Comparison of ENCODE assay signal across 9 mouse cellular contexts in genomic region chr12:79895975-79896374, GRCm38 (mm10).
A peak's percentile ranks its signal among the peaks of the same experiment; 100 is the strongest.
DNase-seq lines count a peak whose midpoint lies in the region; ATAC-seq lines count a peak whose summit lies in the region.
"Had no signal": no experiment of that assay in that cellular context is flagged by ENCODE, and none has a peak within 500 bp of the region (broad histone marks: within the 10 kb centered on the region; RNA-seq: fewer than 3 reads in every experiment).

No protein-coding gene starts in this region.

- H3K4me3 ChIP-seq in neural tube, embryonic 11.5 days (ENCODE audit: low read depth, low read length), result no peak overlapping the region
- no peak overlapping the region for H3K4me3 ChIP-seq in kidney, embryonic 14.5 days (ENCODE audit: low read length)
- H3K4me3 ChIP-seq in midbrain, embryonic 13.5 days (replicated peaks), result no peak overlapping the region

- no peaks in the 10 kb centered on the region for H3K9me3 ChIP-seq in neural tube, embryonic 11.5 days (ENCODE audit: control insufficient read depth, low read length)
- H3K9me3 ChIP-seq in kidney, embryonic 14.5 days (ENCODE audit: control insufficient read depth, low read length), result peaks cover 4% of the 10 kb centered on the region; the same call in 1 of the 2 replicates
- 0 out of 2 replicates have a peak, but pooled peaks cover 3% of the 10 kb centered on the region for H3K9me3 ChIP-seq in midbrain, embryonic 13.5 days

- no peaks in the 10 kb centered on the region for H3K27me3 ChIP-seq in neural tube, embryonic 11.5 days (ENCODE audit: control insufficient read depth, insufficient read depth, low read length)
- no peaks in the 10 kb centered on the region for H3K27me3 ChIP-seq in kidney, embryonic 14.5 days (ENCODE audit: control insufficient read depth, insufficient read depth, low read length)
- no peaks in the 10 kb centered on the region for H3K27me3 ChIP-seq in midbrain, embryonic 13.5 days
- H3K27me3 ChIP-seq: Patski had no signal

- peak; percentile 31 for DNase-seq in neural tube, embryonic 11.5 days (ENCODE audit: low spot score)
- no peak for DNase-seq in neural tube, embryonic 10.5 days (ENCODE audit: extremely low spot score, low spot score)
- DNase-seq in gastrocnemius, postnatal 14 days, result peak; percentile 74
- DNase-seq in left cerebral cortex, adult 8-10 months (ENCODE audit: low spot score in 2 of 2), result no peak
- no peak for DNase-seq in cerebellum, postnatal 25 days

- H3K4me1 ChIP-seq in neural tube, embryonic 11.5 days (ENCODE audit: control insufficient read depth, insufficient read depth, low read length), result peaks cover 38% of the 10 kb centered on the region
- H3K4me1 ChIP-seq in kidney, embryonic 14.5 days (ENCODE audit: control insufficient read depth, insufficient read depth, low read length), result peaks cover 44% of the 10 kb centered on the region
- peaks cover 38% of the 10 kb centered on the region for H3K4me1 ChIP-seq in midbrain, embryonic 13.5 days (replicated peaks)

- H3K27ac ChIP-seq in neural tube, embryonic 11.5 days (ENCODE audit: low read depth, low read length), result 0 out of 2 replicates have a peak overlapping the region, but pooled peaks have one; percentile 62
- H3K27ac ChIP-seq in kidney, embryonic 14.5 days (ENCODE audit: low read depth, low read length), result peak overlapping the region; percentile 88
- peak overlapping the region; percentile 32; the same call in 1 of the 2 replicates for H3K27ac ChIP-seq in midbrain, embryonic 13.5 days

- H3K4me2 ChIP-seq in neural tube, embryonic 11.5 days (ENCODE audit: low read depth), result no peak overlapping the region
- no peak overlapping the region for H3K4me2 ChIP-seq in kidney, embryonic 14.5 days (replicated peaks; ENCODE audit: low read depth, low read length)
- H3K4me2 ChIP-seq in midbrain, embryonic 13.5 days (replicated peaks), result no peak overlapping the region

- H3K36me3 ChIP-seq in neural tube, embryonic 11.5 days (ENCODE audit: control insufficient read depth, insufficient read depth, low read length), result no peaks in the 10 kb centered on the region
- no peaks in the 10 kb centered on the region for H3K36me3 ChIP-seq in kidney, embryonic 14.5 days (ENCODE audit: control insufficient read depth, insufficient read depth, low read length)
- no peaks in the 10 kb centered on the region for H3K36me3 ChIP-seq in midbrain, embryonic 13.5 days

- no peak for ATAC-seq in neural tube, embryonic 11.5 days (ENCODE audit: insufficient read depth, low FRiP score, low TSS enrichment)
- ATAC-seq in kidney, embryonic 14.5 days (ENCODE audit: low FRiP score, low TSS enrichment), result peak; percentile 65; the same call in 1 of the 2 replicates
- ATAC-seq in midbrain, embryonic 13.5 days, result peak; percentile 43; the same call in 1 of the 2 replicates
- ATAC-seq in activated CD4-positive, CD25-positive, alpha-beta regulatory T cell, adult 4 months, result no peak
- ATAC-seq: Patski had no signal

- 21% methylated on average over 6 of the region's 6 CpGs for WGBS in neural tube, embryonic 11.5 days
- 25% methylated on average over 6 of the region's 6 CpGs for WGBS in kidney, embryonic 14.5 days
- 12% methylated on average over 6 of the region's 6 CpGs for WGBS in midbrain, embryonic 13.5 days

- peak overlapping the region; percentile 18; the same call in 1 of the 2 replicates for H3K9ac ChIP-seq in neural tube, embryonic 11.5 days (ENCODE audit: low read length)
- no peak overlapping the region; the same call in 1 of the 2 replicates for H3K9ac ChIP-seq in kidney, embryonic 14.5 days (ENCODE audit: low read depth, low read length)
- no peak overlapping the region for H3K9ac ChIP-seq in midbrain, embryonic 13.5 days (replicated peaks)

- intact Hi-C loops in gastrocnemius, postnatal 14 days (cut with DNase I; ENCODE audit: low total_unique reads), result loop anchor here (10.0 kb wide), 1 partner anchor 291 kb away; no protein-coding TSS in a partner anchor

Comparison
In these comparisons a context has a peak if more than half of its experiments do, and no peak if none do; other contexts are left out.
1. DNase-seq: peak in neural tube, embryonic 11.5 days (single experiment) and gastrocnemius, postnatal 14 days (single experiment); none in neural tube, embryonic 10.5 days (single experiment), left cerebral cortex, adult 8-10 months (0 of 2) and cerebellum, postnatal 25 days (0 of 2).
2. ATAC-seq: peak in kidney, embryonic 14.5 days (single experiment) and midbrain, embryonic 13.5 days (single experiment); none in neural tube, embryonic 11.5 days (single experiment) and activated CD4-positive, CD25-positive, alpha-beta regulatory T cell, adult 4 months (single experiment).
3. H3K27ac ChIP-seq: peak in every context shown above with its lines; median percentile 88 in kidney, embryonic 14.5 days; 62 in neural tube, embryonic 11.5 days; 32 in midbrain, embryonic 13.5 days.